Mouse (Mus musculus): ENCODE results near the gene Ubqln3. TPM values are rescaled to one million over a fixed set of nuclear protein-coding genes. Genes with fewer than 3 reads are reported as not detected.

The Ubqln3 gene
- polyA plus RNA-seq (2017; shearing (Covaris generic)), result not detected

DNA sequence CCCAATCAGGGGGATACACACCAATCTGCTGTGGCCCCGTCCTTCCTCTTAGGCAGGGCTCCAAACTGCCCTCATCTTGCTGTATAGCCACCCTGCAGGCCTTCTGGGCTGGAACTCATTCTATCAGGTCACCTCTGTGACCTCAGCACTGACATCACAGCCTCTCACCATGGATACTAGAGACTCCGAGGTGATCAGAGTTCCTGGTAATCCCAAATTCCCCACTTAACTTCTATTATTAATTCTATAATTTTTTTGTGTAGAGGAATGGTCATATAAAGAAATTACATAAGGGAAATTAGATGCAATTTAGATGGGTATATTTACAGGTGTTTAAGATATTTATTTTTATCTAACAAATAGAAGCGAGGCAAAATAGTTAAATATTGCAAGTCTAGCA, at the start of gene Ubqln3:
Ubqln3 (minus strand) TSS at position 101 of the 400 bp plus-strand sequence.

DNA sequence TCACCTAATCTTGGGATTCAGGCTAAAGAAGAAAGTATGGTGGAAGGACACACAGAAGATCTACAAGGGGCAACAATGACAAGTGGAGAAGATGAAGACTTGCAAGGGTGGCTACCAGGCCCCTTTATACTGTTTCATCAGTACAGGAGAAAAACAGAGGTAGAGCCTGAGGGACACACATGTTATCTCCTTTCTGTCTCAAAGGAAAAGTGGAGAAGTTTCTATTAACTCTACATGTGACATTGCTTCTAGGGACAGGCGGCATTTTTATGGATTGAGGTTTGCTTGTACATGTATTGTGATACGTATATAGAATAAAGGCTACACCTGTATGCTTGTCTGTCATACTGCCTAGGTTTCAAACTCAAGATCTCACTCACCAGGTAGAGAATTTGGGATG, 40.2 kb upstream of the Ubqln3 start, which contains the start of gene Olfr648:
Olfr648 (minus strand) TSS at position 101 of the 400 bp plus-strand sequence.

DNA sequence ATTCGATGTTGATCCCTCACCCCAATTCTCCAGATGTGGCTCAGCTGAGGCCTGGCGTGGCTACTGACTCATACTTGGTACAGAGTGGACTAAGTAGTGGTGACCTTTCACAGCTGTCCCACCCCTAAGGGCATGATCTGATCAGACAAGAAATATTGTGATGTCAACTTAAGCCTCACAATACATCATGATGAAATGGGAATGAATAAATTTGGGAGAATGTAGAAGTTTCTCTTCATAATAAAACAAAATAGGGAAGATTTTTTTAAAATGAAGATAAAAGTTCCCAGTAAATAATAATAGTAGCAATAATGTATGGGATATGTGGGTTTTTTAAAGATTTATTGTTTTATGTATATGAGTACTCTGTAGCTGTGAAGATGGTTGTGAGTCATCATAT, 7.4 kb upstream of the Ubqln3 start, which contains the start of gene Ubqlnl:
Ubqlnl (minus strand) TSS at position 101 of the 400 bp plus-strand sequence.

DNA sequence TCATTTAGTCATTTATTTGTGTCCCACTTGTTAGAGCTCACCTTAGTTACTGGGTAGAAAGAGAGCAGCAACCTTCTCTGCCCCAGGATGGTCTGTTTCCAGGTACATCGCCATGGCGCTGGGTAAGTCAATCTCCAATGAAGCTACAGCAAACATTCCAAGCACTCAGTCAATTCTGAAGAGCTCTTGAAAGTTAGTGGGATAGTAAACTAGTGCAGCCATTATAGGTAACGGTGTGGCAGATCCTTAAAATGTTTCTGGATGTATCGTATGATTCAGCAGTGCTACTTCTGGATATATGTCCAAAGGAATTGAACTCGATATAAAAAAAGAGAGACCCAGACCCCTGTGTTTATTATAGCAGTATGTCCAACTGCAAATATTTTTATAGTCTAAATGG, 5.8 kb downstream of the Ubqln3 start, which contains the start of gene Olfr643:
Olfr643 (minus strand) TSS at position 101 of the 400 bp plus-strand sequence.

DNA sequence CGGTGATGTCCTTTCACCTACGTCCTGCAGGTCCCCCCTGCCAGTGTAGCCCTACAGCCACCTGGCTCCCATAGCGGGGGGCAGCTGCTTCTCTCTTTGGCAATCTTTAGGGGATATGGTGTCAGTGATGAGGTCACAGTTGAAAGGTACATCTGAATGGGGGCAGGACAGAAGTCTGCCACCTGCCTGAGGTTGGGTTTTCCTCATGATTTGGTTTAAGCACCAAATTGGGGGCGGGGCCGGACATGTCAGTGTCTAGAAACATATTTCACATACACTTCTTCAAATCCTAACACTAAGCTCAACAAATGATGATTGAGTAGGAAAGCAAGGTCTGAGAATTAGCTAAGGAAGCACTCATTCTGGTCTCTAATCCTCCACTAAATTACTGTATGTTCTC, 13.4 kb downstream of the Ubqln3 start, which contains the start of gene Ubqln5:
Ubqln5 (minus strand) TSS at position 101 of the 400 bp plus-strand sequence.

DNA sequence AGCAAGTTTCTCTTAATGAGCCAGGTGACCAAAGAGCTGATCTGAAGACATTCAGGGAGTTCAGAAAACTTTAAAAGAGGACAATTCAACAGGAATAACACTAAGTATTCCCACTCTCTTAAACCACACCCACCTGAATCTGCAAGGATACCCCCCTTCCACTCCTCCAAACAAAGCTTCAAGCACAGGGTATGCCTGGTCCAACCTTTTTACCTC, 38.4 kb downstream of the Ubqln3 start, which contains the start of gene Olfr646:
Olfr646 (plus strand) TSS at position 117 of the 216 bp plus-strand sequence.

Other genes with a start within 250 kb of the Ubqln3 start
- not detected for gene Olfr64, start 248.8 kb downstream of the Ubqln3 start, polyA plus RNA-seq (2017; shearing (Covaris generic))
- gene Olfr65, start 239.8 kb downstream of the Ubqln3 start, polyA plus RNA-seq (2017; shearing (Covaris generic)), result not detected
- not detected for gene Olfr631, start 214.5 kb downstream of the Ubqln3 start, polyA plus RNA-seq (2017; shearing (Covaris generic))
- gene Olfr632, start 208.9 kb downstream of the Ubqln3 start, polyA plus RNA-seq (2017; shearing (Covaris generic)), result not detected
- gene Olfr633, start 198.8 kb downstream of the Ubqln3 start, polyA plus RNA-seq (2017; shearing (Covaris generic)), result not detected
- 0.06 TPM for gene Olfr635, start 172.1 kb downstream of the Ubqln3 start, polyA plus RNA-seq (2017; shearing (Covaris generic))
- not detected for gene Olfr638, start 144.5 kb downstream of the Ubqln3 start, polyA plus RNA-seq (2017; shearing (Covaris generic))
- not detected for gene Olfr639, start 126.0 kb downstream of the Ubqln3 start, polyA plus RNA-seq (2017; shearing (Covaris generic))
- gene Olfr640, start 117.7 kb downstream of the Ubqln3 start, polyA plus RNA-seq (2017; shearing (Covaris generic)), result not detected
- gene Olfr641, start 107.8 kb downstream of the Ubqln3 start, polyA plus RNA-seq (2017; shearing (Covaris generic)), result not detected
- not detected for gene Olfr642, start 90.6 kb downstream of the Ubqln3 start, polyA plus RNA-seq (2017; shearing (Covaris generic))
- gene 4930516K23Rik, start 81.8 kb downstream of the Ubqln3 start, polyA plus RNA-seq (2017; shearing (Covaris generic)), result 0.25 TPM
- not detected for gene Olfr644, start 71.4 kb downstream of the Ubqln3 start, polyA plus RNA-seq (2017; shearing (Covaris generic))
- gene Olfr645, start 57.8 kb downstream of the Ubqln3 start, polyA plus RNA-seq (2017; shearing (Covaris generic)), result not detected
- gene Olfr646, start 38.4 kb downstream of the Ubqln3 start, polyA plus RNA-seq (2017; shearing (Covaris generic)), result not detected
- gene Ubqln5, start 13.5 kb downstream of the Ubqln3 start, polyA plus RNA-seq (2017; shearing (Covaris generic)), result not detected
- gene Olfr643, start 5.9 kb downstream of the Ubqln3 start, polyA plus RNA-seq (2017; shearing (Covaris generic)), result not detected
- not detected for gene Ubqlnl, start 7.3 kb upstream of the Ubqln3 start, polyA plus RNA-seq (2017; shearing (Covaris generic))
- gene Olfm5, start 21.6 kb upstream of the Ubqln3 start, polyA plus RNA-seq (2017; shearing (Covaris generic)), result not detected
- gene Olfr648, start 40.1 kb upstream of the Ubqln3 start, polyA plus RNA-seq (2017; shearing (Covaris generic)), result 0.17 TPM
- not detected for gene Olfr649, start 52.7 kb upstream of the Ubqln3 start, polyA plus RNA-seq (2017; shearing (Covaris generic))
- gene Trim6, start 75.5 kb upstream of the Ubqln3 start, polyA plus RNA-seq (2017; shearing (Covaris generic)), result 2.8 TPM
- 27.7 TPM for gene Trim34a, start 101.2 kb upstream of the Ubqln3 start, polyA plus RNA-seq (2017; shearing (Covaris generic))
- 17.1 TPM for gene Trim5, start 144.8 kb upstream of the Ubqln3 start, polyA plus RNA-seq (2017; shearing (Covaris generic))
- gene Trim12a, start 172.2 kb upstream of the Ubqln3 start, polyA plus RNA-seq (2017; shearing (Covaris generic)), result 110 TPM
- gene Trim34b, start 186.2 kb upstream of the Ubqln3 start, polyA plus RNA-seq (2017; shearing (Covaris generic)), result not detected
- 7.9 TPM for gene Trim12c, start 210.1 kb upstream of the Ubqln3 start, polyA plus RNA-seq (2017; shearing (Covaris generic))
- 0.52 TPM for gene Trim30b, start 226.6 kb upstream of the Ubqln3 start, polyA plus RNA-seq (2017; shearing (Covaris generic))